Mouse (Mus musculus): ENCODE results near the gene Rufy1.

GRCm38 (mm10) chr11:50397316-50397715, 33.6 kb downstream of the Rufy1 start:
- TF ChIP-seq CTCF (conservative IDR thresholded peaks at IDR 0.05; ENCODE audit: low read length) = no peak
- no peak for TF ChIP-seq POU5F1 (IDR thresholded peaks at IDR 0.05; ENCODE audit: borderline replicate concordance, low read length)
